Mouse (Mus musculus): ENCODE data around the gene Hlcs. TPM values are rescaled to one million over a fixed set of nuclear protein-coding genes. Genes with fewer than 3 reads are reported as not detected.
A peak's percentile ranks its signal among the peaks of the same experiment; 100 is the strongest.

The Hlcs gene
- polyA plus RNA-seq, 1 experiment from 2014 or later, result 8.6 TPM

GRCm38 (mm10) chr16:94307942-94308341 is 5.4 kb downstream of the Hlcs start:
- DNase-seq (ENCODE audit: low spot score) (peak; percentile 91), ATAC-seq (replicated peaks; ENCODE audit: insufficient number of reproducible peaks, low FRiP score, low TSS enrichment, low read depth) (0 out of 2 replicates have a peak, but pooled peaks have one; percentile 31)
- no peaks in the 10 kb centered on the region for H3K36me3 ChIP-seq (replicated peaks; ENCODE audit: control insufficient read depth, insufficient read depth, low read depth, low read length)
- H3K27me3 ChIP-seq (ENCODE audit: control insufficient read depth, insufficient read depth, low read length), result peaks cover 2% of the 10 kb centered on the region; the same call in 1 of the 2 replicates
- no peak overlapping the region for H3K4me3 ChIP-seq (ENCODE audit: low read depth, low read length)
- no peaks in the 10 kb centered on the region for H3K4me1 ChIP-seq (ENCODE audit: control insufficient read depth, insufficient read depth, low read length)
- no peak overlapping the region for H3K4me2 ChIP-seq (ENCODE audit: low read depth, low read length)
- 30% methylated on average over 6 of the region's 6 CpGs for WGBS
- H3K9me3 ChIP-seq (replicated peaks; ENCODE audit: control insufficient read depth, low read length), result no peaks in the 10 kb centered on the region
- H3K27ac ChIP-seq (replicated peaks; ENCODE audit: low read depth, low read length), result no peak overlapping the region
- H3K9ac ChIP-seq (replicated peaks; ENCODE audit: low read length), result no peak overlapping the region

DNA sequence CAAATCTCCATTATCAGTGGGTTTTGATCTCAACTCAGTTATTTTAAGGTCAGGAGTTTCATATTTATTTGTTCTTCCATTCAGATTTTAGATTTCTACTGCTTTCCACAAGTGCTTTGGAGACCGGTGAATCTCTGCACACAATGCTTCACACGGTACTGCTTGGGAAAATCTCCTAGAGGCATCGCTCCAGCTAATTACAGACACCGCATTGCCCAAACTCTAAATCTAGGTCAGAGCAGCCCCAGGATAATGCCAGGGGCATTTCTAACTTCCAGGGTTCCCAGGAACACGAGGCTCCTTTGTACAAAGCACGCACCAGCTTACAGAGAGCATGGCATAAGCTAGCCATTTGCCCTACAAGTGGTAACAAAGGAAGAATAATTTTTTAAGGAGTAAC is 5.8 kb downstream of the Hlcs start:
- Histone ChIP-seq H3K9me3 (replicated peaks; ENCODE audit: control insufficient read depth, low read length) (no peaks in the 10 kb centered on the region), H3K4me3 (ENCODE audit: low read depth, low read length) (no peak overlapping the region), H3K4me1 (ENCODE audit: control insufficient read depth, insufficient read depth, low read length) (no peaks in the 10 kb centered on the region; the same call in 1 of the 2 replicates), H3K27ac (replicated peaks; ENCODE audit: low read depth, low read length) (no peak overlapping the region), H3K27me3 (ENCODE audit: control insufficient read depth, insufficient read depth, low read length) (peaks cover 2% of the 10 kb centered on the region; the same call in 1 of the 2 replicates), H3K9ac (replicated peaks; ENCODE audit: low read length) (no peak overlapping the region), H3K4me2 (ENCODE audit: low read depth, low read length) (no peak overlapping the region), H3K36me3 (replicated peaks; ENCODE audit: control insufficient read depth, insufficient read depth, low read depth, low read length) (no peaks in the 10 kb centered on the region)
- no peak for DNase-seq (ENCODE audit: low spot score)
- 36% methylated on average over 6 of the region's 6 CpGs for WGBS
- ATAC-seq (replicated peaks; ENCODE audit: insufficient number of reproducible peaks, low FRiP score, low TSS enrichment, low read depth), result 0 out of 2 replicates have a peak, but pooled peaks have one; percentile 6

DNA sequence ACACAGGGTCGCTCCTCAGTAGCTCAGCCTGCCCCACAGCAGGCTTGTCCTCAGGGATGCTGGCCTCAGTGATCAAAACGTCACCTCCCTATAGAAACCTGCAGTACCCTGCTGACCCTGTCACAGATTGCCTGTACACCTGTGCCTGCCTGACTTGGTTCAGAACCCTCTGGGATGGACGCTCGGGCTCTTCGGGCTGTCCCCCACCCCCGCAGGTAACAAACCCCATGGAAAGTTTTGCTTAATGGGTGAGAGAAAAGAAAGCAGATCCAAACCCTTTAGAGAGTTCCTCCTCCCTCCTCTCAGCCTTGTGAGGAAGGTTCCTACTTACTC is 10.2 kb downstream of the Hlcs start:
- Histone ChIP-seq H3K4me3 (ENCODE audit: low read depth, low read length) (no peak overlapping the region), H3K27ac (replicated peaks; ENCODE audit: low read depth, low read length) (no peak overlapping the region), H3K9ac (replicated peaks; ENCODE audit: low read length) (peak overlapping the region; percentile 15), H3K4me1 (ENCODE audit: control insufficient read depth, insufficient read depth, low read length) (no peaks in the 10 kb centered on the region; the same call in 1 of the 2 replicates), H3K9me3 (replicated peaks; ENCODE audit: control insufficient read depth, low read length) (no peaks in the 10 kb centered on the region), H3K4me2 (ENCODE audit: low read depth, low read length) (peak overlapping the region; percentile 40), H3K27me3 (ENCODE audit: control insufficient read depth, insufficient read depth, low read length) (peaks cover 2% of the 10 kb centered on the region; the same call in 1 of the 2 replicates), H3K36me3 (replicated peaks; ENCODE audit: control insufficient read depth, insufficient read depth, low read depth, low read length) (no peaks in the 10 kb centered on the region)
- ATAC-seq (replicated peaks; ENCODE audit: insufficient number of reproducible peaks, low FRiP score, low TSS enrichment, low read depth) (0 out of 2 replicates have a peak, but pooled peaks have one; percentile 15), DNase-seq (ENCODE audit: low spot score) (no peak)
- WGBS, result 21% methylated on average over 6 of the region's 6 CpGs

- H3K27me3 ChIP-seq (ENCODE audit: control insufficient read depth, insufficient read depth, low read length), result peaks cover 2% of the 10 kb centered on the region; the same call in 1 of the 2 replicates
- no peak overlapping the region for H3K4me3 ChIP-seq (ENCODE audit: low read depth, low read length)
- 9% methylated on average over 30 of the region's 30 CpGs for WGBS
- H3K9me3 ChIP-seq (replicated peaks; ENCODE audit: control insufficient read depth, low read length), result no peaks in the 10 kb centered on the region
- ATAC-seq (replicated peaks; ENCODE audit: insufficient number of reproducible peaks, low FRiP score, low TSS enrichment, low read depth) (peak; percentile 36; the same call in 1 of the 2 replicates), DNase-seq (ENCODE audit: low spot score) (peak; percentile 56)
- no peaks in the 10 kb centered on the region; the same call in 1 of the 2 replicates for H3K4me1 ChIP-seq (ENCODE audit: control insufficient read depth, insufficient read depth, low read length)
- H3K9ac ChIP-seq (replicated peaks; ENCODE audit: low read length), result peak overlapping the region; percentile 15
- no peak overlapping the region for H3K27ac ChIP-seq (replicated peaks; ENCODE audit: low read depth, low read length)
- H3K36me3 ChIP-seq (replicated peaks; ENCODE audit: control insufficient read depth, insufficient read depth, low read depth, low read length), result no peaks in the 10 kb centered on the region
- peak overlapping the region; percentile 40 for H3K4me2 ChIP-seq (ENCODE audit: low read depth, low read length)
These were observed 10.8 kb downstream of the Hlcs start for GRCm38 (mm10) chr16:94302274-94303202.

DNA sequence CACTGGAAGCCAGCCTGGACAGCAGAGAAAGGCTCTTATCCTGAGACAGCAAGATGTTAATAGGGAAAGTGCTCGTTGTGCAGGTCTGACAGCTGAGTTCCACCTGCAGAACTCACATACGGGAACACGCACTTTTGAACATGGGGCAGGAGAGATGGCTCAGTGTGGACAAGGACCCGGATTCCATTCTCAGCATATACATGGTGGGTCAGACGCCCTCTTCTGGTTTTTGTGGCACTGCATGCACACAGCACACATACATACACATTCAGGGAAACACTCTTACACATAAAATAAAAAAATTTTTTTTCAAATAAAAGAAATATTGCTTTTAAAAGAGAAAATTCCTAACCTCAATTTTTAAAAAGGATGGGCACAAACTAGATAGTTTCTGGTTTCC is 11.7 kb downstream of the Hlcs start:
- no peaks in the 10 kb centered on the region; the same call in 1 of the 2 replicates for H3K4me1 ChIP-seq (ENCODE audit: control insufficient read depth, insufficient read depth, low read length)
- no peak overlapping the region for H3K4me2 ChIP-seq (ENCODE audit: low read depth, low read length)
- no peaks in the 10 kb centered on the region for H3K36me3 ChIP-seq (replicated peaks; ENCODE audit: control insufficient read depth, insufficient read depth, low read depth, low read length)
- H3K9me3 ChIP-seq (replicated peaks; ENCODE audit: control insufficient read depth, low read length), result no peaks in the 10 kb centered on the region
- no peak overlapping the region for H3K4me3 ChIP-seq (ENCODE audit: low read depth, low read length)
- WGBS, result 78% methylated on average over 5 of the region's 5 CpGs
- H3K27me3 ChIP-seq (ENCODE audit: control insufficient read depth, insufficient read depth, low read length), result peaks cover 2% of the 10 kb centered on the region; the same call in 1 of the 2 replicates
- H3K9ac ChIP-seq (replicated peaks; ENCODE audit: low read length), result no peak overlapping the region
- H3K27ac ChIP-seq (replicated peaks; ENCODE audit: low read depth, low read length), result no peak overlapping the region
- no peak for ATAC-seq (replicated peaks; ENCODE audit: insufficient number of reproducible peaks, low FRiP score, low TSS enrichment, low read depth)
- no peak for DNase-seq (ENCODE audit: low spot score)

DNA sequence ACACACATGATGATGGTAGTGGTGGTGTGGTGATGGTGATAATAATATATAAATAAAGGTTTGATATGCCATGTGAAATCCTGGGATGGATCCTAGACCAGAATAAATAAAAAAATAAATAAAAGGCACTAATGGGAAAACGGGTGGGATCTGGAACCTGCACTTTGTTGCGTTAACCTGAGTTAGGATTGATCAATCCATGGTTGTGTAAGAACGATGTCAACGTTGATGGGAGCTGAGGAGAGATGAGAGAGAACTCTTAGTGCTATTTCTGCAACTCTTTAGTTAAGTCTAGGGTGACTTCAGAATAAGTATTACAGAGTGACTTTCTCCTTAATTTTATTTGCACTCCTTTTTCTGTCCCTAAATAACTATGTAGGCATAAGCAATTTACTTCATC is 12.2 kb downstream of the Hlcs start:
- ATAC-seq (replicated peaks; ENCODE audit: insufficient number of reproducible peaks, low FRiP score, low TSS enrichment, low read depth), result no peak

DNA sequence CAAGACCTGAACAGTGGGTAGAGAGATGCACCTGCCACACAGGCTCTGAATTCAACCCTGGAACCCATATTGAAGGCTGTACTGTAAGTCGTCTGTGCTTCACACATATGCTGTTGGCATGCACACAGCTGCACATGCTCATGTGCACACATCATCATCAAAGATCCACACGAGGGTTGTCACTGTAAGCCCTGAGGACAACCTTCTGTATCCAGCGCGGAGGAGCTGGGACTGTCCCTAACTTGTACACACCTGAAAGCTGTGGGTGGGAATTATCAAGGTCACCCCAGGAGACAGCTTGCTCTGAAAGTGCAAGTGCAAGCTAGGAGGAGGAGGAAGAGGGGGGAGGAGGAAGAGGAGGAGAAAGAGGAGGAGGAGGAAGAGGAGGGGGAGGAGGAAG is 14.2 kb downstream of the Hlcs start:
- Histone ChIP-seq H3K27me3 (ENCODE audit: control insufficient read depth, insufficient read depth, low read length) (peaks cover 2% of the 10 kb centered on the region; the same call in 1 of the 2 replicates), H3K9me3 (replicated peaks; ENCODE audit: control insufficient read depth, low read length) (no peaks in the 10 kb centered on the region), H3K4me2 (ENCODE audit: low read depth, low read length) (no peak overlapping the region), H3K4me3 (ENCODE audit: low read depth, low read length) (no peak overlapping the region), H3K36me3 (replicated peaks; ENCODE audit: control insufficient read depth, insufficient read depth, low read depth, low read length) (no peaks in the 10 kb centered on the region), H3K27ac (replicated peaks; ENCODE audit: low read depth, low read length) (no peak overlapping the region), H3K9ac (replicated peaks; ENCODE audit: low read length) (no peak overlapping the region), H3K4me1 (ENCODE audit: control insufficient read depth, insufficient read depth, low read length) (no peaks in the 10 kb centered on the region; the same call in 1 of the 2 replicates)
- no peak for ATAC-seq (replicated peaks; ENCODE audit: insufficient number of reproducible peaks, low FRiP score, low TSS enrichment, low read depth)
- DNase-seq (ENCODE audit: low spot score), result no peak
- WGBS, result 67% methylated on average over 4 of the region's 4 CpGs

More for the DNA sequence above, 12.2 kb downstream of the Hlcs start:
- Histone ChIP-seq H3K27me3 (ENCODE audit: control insufficient read depth, insufficient read depth, low read length) (peaks cover 2% of the 10 kb centered on the region; the same call in 1 of the 2 replicates), H3K36me3 (replicated peaks; ENCODE audit: control insufficient read depth, insufficient read depth, low read depth, low read length) (no peaks in the 10 kb centered on the region), H3K4me1 (ENCODE audit: control insufficient read depth, insufficient read depth, low read length) (no peaks in the 10 kb centered on the region; the same call in 1 of the 2 replicates), H3K4me3 (ENCODE audit: low read depth, low read length) (no peak overlapping the region), H3K27ac (replicated peaks; ENCODE audit: low read depth, low read length) (no peak overlapping the region), H3K9me3 (replicated peaks; ENCODE audit: control insufficient read depth, low read length) (no peaks in the 10 kb centered on the region), H3K9ac (replicated peaks; ENCODE audit: low read length) (no peak overlapping the region), H3K4me2 (ENCODE audit: low read depth, low read length) (no peak overlapping the region)
- WGBS, result 90% methylated on average over 4 of the region's 4 CpGs
- DNase-seq (ENCODE audit: low spot score), result no peak

DNA sequence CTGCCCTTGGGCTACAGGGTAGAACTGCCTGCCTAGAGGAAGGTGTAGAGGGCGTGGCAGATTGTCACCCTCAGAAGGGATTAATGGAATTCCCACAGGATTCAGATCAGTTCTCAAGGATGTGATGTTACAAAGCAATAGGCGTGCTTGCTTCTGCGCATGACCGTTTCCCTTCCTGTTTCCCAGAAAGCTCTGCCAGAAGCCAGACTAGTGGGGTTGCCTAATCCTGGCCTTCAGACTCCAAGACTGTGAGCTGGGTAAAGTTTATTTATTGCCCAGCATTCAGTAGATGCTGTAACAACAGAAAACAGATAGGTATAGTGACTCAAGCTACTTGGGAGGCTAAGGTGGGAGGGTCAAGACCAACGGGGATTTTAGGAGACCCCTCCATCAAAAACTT is 15.3 kb downstream of the Hlcs start:
- Histone ChIP-seq H3K4me3 (ENCODE audit: low read depth, low read length) (no peak overlapping the region), H3K36me3 (replicated peaks; ENCODE audit: control insufficient read depth, insufficient read depth, low read depth, low read length) (no peaks in the 10 kb centered on the region), H3K9ac (replicated peaks; ENCODE audit: low read length) (no peak overlapping the region), H3K27ac (replicated peaks; ENCODE audit: low read depth, low read length) (no peak overlapping the region), H3K4me1 (ENCODE audit: control insufficient read depth, insufficient read depth, low read length) (no peaks in the 10 kb centered on the region; the same call in 1 of the 2 replicates), H3K4me2 (ENCODE audit: low read depth, low read length) (no peak overlapping the region), H3K9me3 (replicated peaks; ENCODE audit: control insufficient read depth, low read length) (no peaks in the 10 kb centered on the region), H3K27me3 (ENCODE audit: control insufficient read depth, insufficient read depth, low read length) (peaks cover 1% of the 10 kb centered on the region; the same call in 1 of the 2 replicates)
- no peak for DNase-seq (ENCODE audit: low spot score)
- 86% methylated on average over 5 of the region's 5 CpGs for WGBS
- ATAC-seq (replicated peaks; ENCODE audit: insufficient number of reproducible peaks, low FRiP score, low TSS enrichment, low read depth), result no peak

Data from embryonic facial prominence, embryonic 11.5 days (tissue).